Mouse (Mus musculus) kidney, adult 2 months (tissue): Measurements from ENCODE around the gene Rwdd3. TPM values are rescaled to one million over a fixed set of nuclear protein-coding genes. Genes with fewer than 3 reads are reported as not detected.

ENCODE experiments used
- DNase-seq: peaks from one replicate; pipeline ENCODE4 v3.0.0; 2021
- H3K27ac ChIP-seq: fragments of 200-500 bp; 2 replicates; pipeline ENCODE4 v1.5.1; 2012; ENCODE audit warnings: low read depth, low read length, control low read depth, inconsistent platforms; ENCODE audit not compliant: insufficient read depth
- H3K27me3 ChIP-seq: fragments of 200-500 bp; replicated peaks from 2 replicates; pipeline ENCODE4 v1.6.1; 2012; ENCODE audit warnings: mild to moderate bottlenecking, moderate library complexity, low read length, inconsistent platforms; ENCODE audit not compliant: control insufficient read depth, insufficient read depth
- H3K36me3 ChIP-seq: fragments of 200-500 bp; 2 replicates; pipeline ENCODE4 v1.6.1; 2012; ENCODE audit warnings: mild to moderate bottlenecking, moderate library complexity, low read length, inconsistent platforms; ENCODE audit not compliant: control insufficient read depth, insufficient read depth
- H3K4me1 ChIP-seq: fragments of 200-500 bp; 2 replicates; pipeline ENCODE4 v1.6.1; 2011; ENCODE audit warnings: low read length; ENCODE audit not compliant: control insufficient read depth, insufficient read depth
- H3K4me3 ChIP-seq: fragments of 200-500 bp; 2 replicates; pipeline ENCODE4 v1.5.1; 2011; ENCODE audit warnings: mild to moderate bottlenecking, low read depth, low read length, control low read depth; ENCODE audit not compliant: insufficient read depth
- CTCF ChIP-seq: fragments of 200-500 bp; conservative IDR thresholded peaks from 2 replicates; pipeline ENCODE4 v1.5.1; 2011; ENCODE audit warnings: low read depth, mild to moderate bottlenecking, control low read depth, low read length, moderate library complexity, mixed read lengths; ENCODE audit not compliant: insufficient read depth, insufficient read length
- POLR2A ChIP-seq: fragments of 200-500 bp; IDR thresholded peaks from one replicate; pipeline ENCODE4 v1.6.1; 2011; ENCODE audit warnings: low read depth, low read length, control low read depth
- WGBS: fragments of 180-500 bp; shearing (Covaris S2); methylation state at CpG from one replicate; pipeline ENCODE4 v1.1.7; 2018; 5-methylcytosine and 5-hydroxymethylcytosine counted together
- polyA plus RNA-seq: library from polyadenylated mRNA; depleted of rRNA; stranded (reverse); fragments of >200 nt; gene quantifications from 2 replicates; pipeline ENCODE4 v1.2.3, GENCODE M21; 2012

The Rwdd3 gene
- polyA plus RNA-seq, 1 experiment, result 4.3 TPM

- Histone ChIP-seq H3K27me3 (no peaks in the 10 kb centered on the region), H3K36me3 (no peaks in the 10 kb centered on the region), H3K4me3 (no peak overlapping the region), H3K27ac (no peak overlapping the region), H3K4me1 (no peaks in the 10 kb centered on the region)
- WGBS, result 44% methylated on average over 11 of the region's 11 CpGs
- DNase-seq, result no peak
- no peak for TF ChIP-seq POLR2A
- no peak for TF ChIP-seq CTCF
Measured at GRCm38 (mm10) chr3:121201012-121201747, 29.7 kb upstream of the Rwdd3 start.

GRCm38 (mm10) chr3:121189199-121189598, 17.7 kb upstream of the Rwdd3 start:
- Histone ChIP-seq H3K4me1 (no peaks in the 10 kb centered on the region), H3K27me3 (no peaks in the 10 kb centered on the region), H3K36me3 (no peaks in the 10 kb centered on the region), H3K27ac (no peak overlapping the region), H3K4me3 (no peak overlapping the region)
- TF ChIP-seq CTCF (no peak), POLR2A (no peak)
- no peak for DNase-seq
- WGBS, result 85% methylated on average over 2 of the region's 2 CpGs

- 89% methylated on average over 7 of the region's 7 CpGs for WGBS
- no peak overlapping the region for H3K27ac ChIP-seq
- no peaks in the 10 kb centered on the region for H3K36me3 ChIP-seq
- no peak overlapping the region for H3K4me3 ChIP-seq
- DNase-seq, result no peak
- H3K27me3 ChIP-seq, result no peaks in the 10 kb centered on the region
- H3K4me1 ChIP-seq, result no peaks in the 10 kb centered on the region
- TF ChIP-seq POLR2A (no peak), CTCF (no peak)
Measured at GRCm38 (mm10) chr3:121187510-121187909, 16.0 kb upstream of the Rwdd3 start.

GRCm38 (mm10) chr3:121186925-121187324, 15.4 kb upstream of the Rwdd3 start:
- H3K4me3 ChIP-seq, result no peak overlapping the region
- no peaks in the 10 kb centered on the region for H3K4me1 ChIP-seq
- no peak for DNase-seq
- TF ChIP-seq POLR2A (no peak), CTCF (no peak)
- no peaks in the 10 kb centered on the region for H3K27me3 ChIP-seq
- H3K36me3 ChIP-seq, result no peaks in the 10 kb centered on the region
- H3K27ac ChIP-seq, result no peak overlapping the region
- 78% methylated on average over 3 of the region's 3 CpGs for WGBS

- no peak for TF ChIP-seq CTCF
- no peak for TF ChIP-seq POLR2A
- H3K27ac ChIP-seq, result no peak overlapping the region
Measured at GRCm38 (mm10) chr3:121185197-121185596, 13.7 kb upstream of the Rwdd3 start.

GRCm38 (mm10) chr3:121176011-121176410, 4.5 kb upstream of the Rwdd3 start:
- no peak for TF ChIP-seq CTCF
- no peak for TF ChIP-seq POLR2A
- H3K36me3 ChIP-seq, result no peaks in the 10 kb centered on the region
- no peak overlapping the region for H3K27ac ChIP-seq
- H3K27me3 ChIP-seq, result no peaks in the 10 kb centered on the region
- DNase-seq, result no peak
- WGBS, result 90% methylated on average over 1 of the region's 1 CpGs
- peaks cover 5% of the 10 kb centered on the region; the same call in 1 of the 2 replicates for H3K4me1 ChIP-seq
- H3K4me3 ChIP-seq, result no peak overlapping the region

More at GRCm38 (mm10) chr3:121185197-121185596, 13.7 kb upstream of the Rwdd3 start:
- 92% methylated on average over 3 of the region's 3 CpGs for WGBS
- Histone ChIP-seq H3K4me3 (no peak overlapping the region), H3K27me3 (no peaks in the 10 kb centered on the region), H3K36me3 (no peaks in the 10 kb centered on the region), H3K4me1 (no peaks in the 10 kb centered on the region)
- no peak for DNase-seq

GRCm38 (mm10) chr3:121174248-121174945, 2.9 kb upstream of the Rwdd3 start:
- H3K27ac ChIP-seq, result no peak overlapping the region
- no peak overlapping the region for H3K4me3 ChIP-seq
- DNase-seq, result no peak
- H3K36me3 ChIP-seq, result no peaks in the 10 kb centered on the region
- H3K27me3 ChIP-seq, result no peaks in the 10 kb centered on the region
- TF ChIP-seq CTCF, result no peak
- TF ChIP-seq POLR2A, result no peak
- 75% methylated on average over 9 of the region's 9 CpGs for WGBS
- H3K4me1 ChIP-seq, result peaks cover 5% of the 10 kb centered on the region; the same call in 1 of the 2 replicates
